Mouse (Mus musculus) CH12.LX (cell line): ENCODE data around the gene Cdc34. TPM values are rescaled to one million over a fixed set of nuclear protein-coding genes. Genes with fewer than 3 reads are reported as not detected.

Experiments used
- DNase-seq: peaks from one replicate; pipeline ENCODE4 v3.0.0-alpha.2; 2013; ENCODE audit errors: extremely low read depth
- H3K27ac ChIP-seq: 2 replicates; pipeline ENCODE4 v1.5.1; 2012; ENCODE audit warnings: low read depth, mild to moderate bottlenecking, control low read depth, moderate library complexity; ENCODE audit not compliant: insufficient read depth
- H3K27me3 ChIP-seq: replicated peaks from 2 replicates; pipeline ENCODE3; 2012; ENCODE audit warnings: inconsistent platforms
- H3K36me3 ChIP-seq, 2 experiments: replicated peaks in 1 of 2; 2 replicates each; pipeline versions ENCODE3 to v1.6.1; 2012; ENCODE audit warnings: inconsistent platforms in 1 of 2, low read length in 1 of 2, mild to moderate bottlenecking in 1 of 2, mixed read lengths in 1 of 2, moderate library complexity in 1 of 2; ENCODE audit not compliant: control insufficient read depth in 1 of 2, insufficient read depth in 1 of 2
- H3K4me1 ChIP-seq, 2 experiments: 2 replicates each; pipeline ENCODE4 v1.6.1; 2012; ENCODE audit warnings: inconsistent platforms in 1 of 2, moderate library complexity in 1 of 2; ENCODE audit not compliant: insufficient read depth in 2 of 2, control insufficient read depth in 1 of 2
- H3K4me2 ChIP-seq: 2 replicates; pipeline ENCODE4 v1.6.1; 2012; ENCODE audit warnings: low read depth, mild to moderate bottlenecking, control low read depth; ENCODE audit not compliant: poor library complexity, insufficient read depth, severe bottlenecking
- H3K4me3 ChIP-seq, 3 experiments: fragments of 150-350 bp in 1 of 3; sonication (generic) in 1 of 3; replicated peaks in 1 of 3; 2 replicates each; pipeline versions ENCODE3 to v1.5.1; 2011 to 2012; ENCODE audit warnings: low read depth in 2 of 3, low read length in 2 of 3, mild to moderate bottlenecking in 2 of 3, moderate library complexity in 2 of 3, control low read depth in 1 of 3, improper control_type of control experiment in 1 of 3, inconsistent platforms in 1 of 3, mixed read lengths in 1 of 3; ENCODE audit not compliant: poor library complexity in 1 of 3
- H3K79me2 ChIP-seq: replicated peaks from 2 replicates; pipeline ENCODE4 v1.6.1; 2012; ENCODE audit warnings: mild to moderate bottlenecking, moderate library complexity; ENCODE audit not compliant: control insufficient read depth, poor library complexity, insufficient read depth, severe bottlenecking; ENCODE audit errors: extremely low read depth
- H3K9ac ChIP-seq: 2 replicates; pipeline ENCODE4 v1.6.1; 2012; ENCODE audit warnings: low read depth, mild to moderate bottlenecking, control low read depth, moderate library complexity; ENCODE audit not compliant: insufficient read depth
- H3K9me3 ChIP-seq: replicated peaks from 2 replicates; pipeline ENCODE3; 2012; ENCODE audit warnings: low read length, inconsistent platforms, mixed read lengths
- CHD1 ChIP-seq: IDR thresholded peaks from 2 replicates; pipeline ENCODE4 v1.6.1; 2012; ENCODE audit warnings: low read depth, low read length, improper control_type of control experiment, inconsistent platforms
- CTCF ChIP-seq, 2 experiments: IDR thresholded peaks in 1 of 2; conservative IDR thresholded peaks in 1 of 2; 2 replicates each; pipeline ENCODE4 v1.5.1; 2011 to 2012; ENCODE audit warnings: low read depth in 2 of 2, low read length in 2 of 2, improper control_type of control experiment in 1 of 2, inconsistent platforms in 1 of 2, mild to moderate bottlenecking in 1 of 2, moderate library complexity in 1 of 2
- ELF1 ChIP-seq: IDR thresholded peaks from 2 replicates; pipeline ENCODE4 v1.6.1; 2014; ENCODE audit warnings: low read depth, mild to moderate bottlenecking, inconsistent platforms, low read length, improper control_type of control experiment
- EP300 ChIP-seq: IDR thresholded peaks from 2 replicates; pipeline ENCODE4 v1.6.1; 2011; ENCODE audit warnings: low read length, improper control_type of control experiment
- ETS1 ChIP-seq: conservative IDR thresholded peaks from 2 replicates; pipeline ENCODE4 v1.6.1; 2012; ENCODE audit warnings: low read depth, mild to moderate bottlenecking, inconsistent platforms, low read length, improper control_type of control experiment, moderate library complexity
- GABPA ChIP-seq: IDR thresholded peaks from 2 replicates; pipeline ENCODE4 v1.6.1; 2012; ENCODE audit warnings: low read depth, low read length, improper control_type of control experiment, inconsistent platforms; ENCODE audit not compliant: insufficient replicate concordance
- HCFC1 ChIP-seq: IDR thresholded peaks from 2 replicates; pipeline ENCODE4 v1.6.1; 2012; ENCODE audit warnings: low read depth, mild to moderate bottlenecking, inconsistent platforms, low read length, improper control_type of control experiment
- JUN ChIP-seq: IDR thresholded peaks from 2 replicates; pipeline ENCODE4 v1.6.1; 2011; ENCODE audit warnings: low read depth, mild to moderate bottlenecking, low read length, improper control_type of control experiment, moderate library complexity; ENCODE audit not compliant: insufficient read depth
- JUND ChIP-seq: conservative IDR thresholded peaks from 2 replicates; pipeline ENCODE4 v1.6.1; 2011; ENCODE audit warnings: low read depth, low read length, improper control_type of control experiment
- KAT2A ChIP-seq: IDR thresholded peaks from 2 replicates; pipeline ENCODE4 v1.6.1; 2012; ENCODE audit warnings: low read length, improper control_type of control experiment, inconsistent platforms; ENCODE audit not compliant: insufficient replicate concordance
- MAX ChIP-seq: IDR thresholded peaks from 2 replicates; pipeline ENCODE4 v1.6.1; 2011; ENCODE audit warnings: low read length, improper control_type of control experiment
- MEF2A ChIP-seq: IDR thresholded peaks from 2 replicates; pipeline ENCODE4 v1.6.1; 2014; ENCODE audit warnings: low read depth, mild to moderate bottlenecking, inconsistent platforms, low read length, improper control_type of control experiment, borderline replicate concordance
- MXI1 ChIP-seq: IDR thresholded peaks from 2 replicates; pipeline ENCODE4 v1.6.1; 2011; ENCODE audit warnings: mild to moderate bottlenecking, low read depth, low read length, improper control_type of control experiment
- MYC ChIP-seq: IDR thresholded peaks from 2 replicates; pipeline ENCODE4 v1.6.1; 2011; ENCODE audit warnings: low read depth, mild to moderate bottlenecking, improper control_type of control experiment, low read length
- NELFE ChIP-seq: IDR thresholded peaks from 2 replicates; pipeline ENCODE4 v1.6.1; 2011; ENCODE audit warnings: low read depth, low read length, improper control_type of control experiment
- PAX5 ChIP-seq: IDR thresholded peaks from 2 replicates; pipeline ENCODE4 v1.6.1; 2012; ENCODE audit warnings: low read length, inconsistent platforms, mixed read lengths
- RCOR1 ChIP-seq: conservative IDR thresholded peaks from 2 replicates; pipeline ENCODE4 v1.6.1; 2012; ENCODE audit warnings: low read depth, mild to moderate bottlenecking, inconsistent platforms, low read length, improper control_type of control experiment
- SIN3A ChIP-seq: IDR thresholded peaks from 2 replicates; pipeline ENCODE4 v1.6.1; 2012; ENCODE audit warnings: low read length, improper control_type of control experiment, inconsistent platforms
- TBP ChIP-seq: conservative IDR thresholded peaks from 2 replicates; pipeline ENCODE4 v1.6.1; 2011; ENCODE audit warnings: low read depth, low read length, improper control_type of control experiment
- TCF12 ChIP-seq: IDR thresholded peaks from 2 replicates; pipeline ENCODE4 v1.6.1; 2014; ENCODE audit warnings: low read depth, mild to moderate bottlenecking, inconsistent platforms, low read length, improper control_type of control experiment
- UBTF ChIP-seq: IDR thresholded peaks from 2 replicates; pipeline ENCODE4 v1.6.1; 2012; ENCODE audit warnings: low read depth, mild to moderate bottlenecking, inconsistent platforms, low read length, improper control_type of control experiment, moderate library complexity
- ZC3H11A ChIP-seq: IDR thresholded peaks from 2 replicates; pipeline ENCODE4 v1.6.1; 2012; ENCODE audit warnings: low read depth, mild to moderate bottlenecking, inconsistent platforms, low read length, improper control_type of control experiment
- ZMIZ1 ChIP-seq: IDR thresholded peaks from 2 replicates; pipeline ENCODE4 v1.6.1; 2012; ENCODE audit warnings: low read depth, mild to moderate bottlenecking, inconsistent platforms, low read length, improper control_type of control experiment
- dilution Hi-C: fragments of 300-500 bp; cut with MboI; formaldehyde crosslinking; loops from 2 replicates; pipeline ENCODE4 v1.14.3; 2020; ENCODE audit warnings: low sequenced_read_pairs; ENCODE audit not compliant: extremely low pct_unique_long_range_greater_than_20kb, extremely low pct_ligation_motif_present
- in situ Hi-C: fragments of 300-500 bp; cut with MboI; formaldehyde crosslinking; loops from 3 replicates; pipeline ENCODE4 v1.14.3; 2019; ENCODE audit warnings: low sequenced_read_pairs, low pct_ligation_motif_present, low pct_unique_long_range_greater_than_20kb, mixed read lengths
- polyA plus RNA-seq: library from polyadenylated mRNA; unstranded; fragments of >175 nt; gene quantifications from 2 replicates; pipeline ENCODE4 v1.2.1, GENCODE M21; 2012; ENCODE audit warnings: low read depth; ENCODE audit not compliant: insufficient read length
- total RNA-seq, 2 experiments: library from RNA; depleted of rRNA; stranded (reverse); fragments of 300-350 nt in 1 of 2; fragments of >200 nt in 1 of 2; gene quantifications; 2 replicates each; pipeline ENCODE4 v1.2.3; 2012 to 2014

Cdc34 gene
- total and polyA plus RNA-seq, 3 experiments, result 314 to 335 (median 331) TPM

DNA sequence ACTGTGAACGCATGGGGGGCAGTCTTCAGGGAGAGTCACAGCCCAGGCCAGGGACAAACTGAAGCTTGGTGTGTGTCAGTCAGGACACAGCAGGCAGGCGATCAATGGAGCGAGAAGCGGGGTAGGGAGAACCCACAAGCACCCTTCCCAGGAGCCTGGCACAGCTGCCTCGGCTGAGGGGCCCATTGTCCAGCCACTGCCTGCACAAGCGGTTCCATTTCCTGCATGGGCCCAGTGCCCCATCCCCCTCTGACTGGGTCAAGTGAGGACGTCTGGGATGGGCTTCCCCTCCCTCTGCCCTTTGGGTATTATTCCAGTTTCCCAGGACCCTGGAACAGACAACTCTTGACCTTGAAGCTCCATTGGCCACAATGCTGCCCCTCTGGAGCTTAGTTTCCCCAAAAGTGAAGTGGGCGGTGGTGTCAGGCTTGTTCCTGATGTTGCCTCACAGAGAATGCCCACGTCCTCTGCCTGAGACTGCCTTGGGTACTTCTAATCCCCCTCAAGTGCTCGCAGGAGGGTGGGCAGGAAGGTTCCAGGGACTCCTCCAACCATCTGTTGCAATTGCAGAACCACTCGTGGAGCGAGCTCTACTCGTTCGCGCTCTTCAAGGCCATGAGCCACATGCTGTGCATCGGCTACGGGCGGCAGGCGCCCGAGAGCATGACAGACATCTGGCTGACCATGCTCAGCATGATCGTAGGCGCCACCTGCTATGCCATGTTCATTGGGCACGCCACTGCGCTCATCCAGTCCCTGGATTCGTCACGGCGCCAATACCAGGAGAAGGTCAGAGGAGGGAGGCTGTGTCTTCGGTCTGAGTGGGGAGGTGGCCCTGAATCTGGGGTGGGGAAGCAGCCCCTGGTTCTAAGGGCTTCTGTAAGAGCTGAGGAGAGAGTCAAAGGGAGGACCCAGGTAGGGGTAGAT lies 46.6 kb downstream of the Cdc34 start:
- Histone ChIP-seq H3K4me2 (no peak overlapping the region), H3K9ac (no peak overlapping the region), H3K27me3 (peaks cover 16% of the 10 kb centered on the region), H3K36me3 (peaks cover 4 to 15% of the 10 kb centered on the region in 2 experiments), H3K4me3 (no peak overlapping the region), H3K27ac (no peak overlapping the region), H3K9me3 (peaks cover 6% of the 10 kb centered on the region), H3K79me2 (no peaks in the 10 kb centered on the region), H3K4me1 (peaks cover 7 to 8% of the 10 kb centered on the region in 2 experiments)
- no peak for TF ChIP-seq NELFE
- TF ChIP-seq JUN, result no peak
- no peak for TF ChIP-seq HCFC1
- TF ChIP-seq CHD1, result no peak
- TF ChIP-seq ZMIZ1, result no peak
- no peak for TF ChIP-seq ZC3H11A
- TF ChIP-seq PAX5, result no peak
- no peak for TF ChIP-seq EP300
- in situ Hi-C loops (no loop called here), dilution Hi-C loops (no loop called here)
- no peak for DNase-seq

- in situ Hi-C loops (no loop called here), dilution Hi-C loops (no loop called here)
- Histone ChIP-seq H3K27ac (no peak overlapping the region), H3K9me3 (peaks cover 8% of the 10 kb centered on the region), H3K4me2 (no peak overlapping the region), H3K4me1 (peaks cover 7 to 8% of the 10 kb centered on the region in 2 experiments), H3K4me3 (no peak overlapping the region), H3K27me3 (peaks cover 8% of the 10 kb centered on the region), H3K79me2 (no peaks in the 10 kb centered on the region), H3K36me3 (peaks cover 13 to 24% of the 10 kb centered on the region in 2 experiments), H3K9ac (no peak overlapping the region)
- TF ChIP-seq CTCF (conservative IDR thresholded peaks at IDR 0.05 in 1 of 2, IDR thresholded peaks at IDR 0.05 in 1 of 2; ENCODE audit: low read depth in 2 of 2, low read length in 2 of 2) (no peak), NELFE (no peak), MXI1 (no peak), ELF1 (no peak), MYC (no peak), ETS1 (no peak), JUND (no peak), EP300 (no peak), HCFC1 (no peak), SIN3A (no peak), RCOR1 (no peak), UBTF (no peak), GABPA (no peak), TBP (no peak), CHD1 (no peak), KAT2A (no peak), MAX (no peak), MEF2A (no peak), TCF12 (no peak)
- no peak for DNase-seq
Observed at GRCm38 (mm10) chr10:79729357-79729965, 47.5 kb downstream of the Cdc34 start.
